ENCODE assay signal across 8 mouse cellular contexts in genomic region chr5:134678827-134679546, GRCm38 (mm10). TPM values are rescaled to one million over a fixed set of nuclear protein-coding genes. Genes with fewer than 3 reads are reported as not detected.
DNase-seq lines count a peak whose midpoint lies in the region; ATAC-seq and TF ChIP-seq lines count a peak whose summit lies in the region.

No protein-coding gene starts in this region.

- 0 out of 2 replicates have a peak overlapping the region, but pooled peaks have one; percentile 5 for H3K27ac ChIP-seq in heart, embryonic 13.5 days (replicated peaks)
- peak overlapping the region; percentile 27 for H3K27ac ChIP-seq in liver, embryonic 12.5 days

- H3K27me3 ChIP-seq in C2C12 (ENCODE audit: control insufficient read depth, insufficient read depth, insufficient read length), result no peaks in the 10 kb centered on the region
- H3K27me3 ChIP-seq in heart, embryonic 13.5 days (replicated peaks), result no peaks in the 10 kb centered on the region
- H3K27me3 ChIP-seq in liver, embryonic 12.5 days (replicated peaks), result no peaks in the 10 kb centered on the region; the same call in 1 of the 2 replicates

- H3K36me3 ChIP-seq in C2C12 (ENCODE audit: control insufficient read depth, insufficient read depth), result peaks cover 8% of the 10 kb centered on the region
- H3K36me3 ChIP-seq in heart, embryonic 13.5 days, result peaks cover 13% of the 10 kb centered on the region
- no peaks in the 10 kb centered on the region for H3K36me3 ChIP-seq in liver, embryonic 12.5 days

- peaks cover 12% of the 10 kb centered on the region for H3K79me2 ChIP-seq in C2C12 (ENCODE audit: control insufficient read depth, insufficient read depth)

- H3ac ChIP-seq in C2C12 (ENCODE audit: control insufficient read depth, insufficient read length, low read depth), result peak overlapping the region; percentile 28

- H3K4me3 ChIP-seq in C2C12 (ENCODE audit: insufficient read depth, poor library complexity, severe bottlenecking), result no peak overlapping the region
- no peak overlapping the region for H3K4me3 ChIP-seq in heart, embryonic 13.5 days
- H3K4me3 ChIP-seq in liver, embryonic 12.5 days, result no peak overlapping the region

- intact Hi-C loops in gastrocnemius, postnatal 14 days (cut with DNase I; ENCODE audit: low total_unique reads), result no loop called here

- ATAC-seq in heart, embryonic 13.5 days (ENCODE audit: extremely low read depth, insufficient number of reproducible peaks, low FRiP score, low TSS enrichment), result no peak
- peak; percentile 60 for ATAC-seq in liver, embryonic 12.5 days

- WGBS in heart, embryonic 13.5 days, result 48% methylated on average over 8 of the region's 8 CpGs
- 55% methylated on average over 8 of the region's 8 CpGs for WGBS in liver, embryonic 12.5 days (ENCODE audit: insufficient replicate concordance)

- peaks cover 3% of the 10 kb centered on the region for H3K79me3 ChIP-seq in C2C12 (ENCODE audit: low read depth)

- DNase-seq in gastrocnemius, postnatal 14 days, result peak; percentile 25
- DNase-seq in gastrocnemius, postnatal 10 days, result no peak
- DNase-seq in right cerebral cortex, adult 2 months (ENCODE audit: low spot score in 2 of 2), result no peak
- no peak for DNase-seq in left cerebral cortex, adult 9 months (ENCODE audit: low spot score in 2 of 2)
- no peak for DNase-seq in thymus, postnatal 25 days

- peaks cover 62% of the 10 kb centered on the region for H3K4me1 ChIP-seq in heart, embryonic 13.5 days
- peaks cover 60% of the 10 kb centered on the region for H3K4me1 ChIP-seq in liver, embryonic 12.5 days

- H3K9me3 ChIP-seq in heart, embryonic 13.5 days, result no peaks in the 10 kb centered on the region
- no peaks in the 10 kb centered on the region for H3K9me3 ChIP-seq in liver, embryonic 12.5 days (replicated peaks)

- TF ChIP-seq CTCF in C2C12 (IDR thresholded peaks at IDR 0.05; ENCODE audit: control insufficient read depth, insufficient read depth, insufficient read length), result no peak

- H3K4me2 ChIP-seq in heart, embryonic 13.5 days, result no peak overlapping the region
- peak overlapping the region; percentile 66 for H3K4me2 ChIP-seq in liver, embryonic 12.5 days

- peak overlapping the region; percentile 44 for H3K9ac ChIP-seq in heart, embryonic 13.5 days
- peak overlapping the region; percentile 39; the same call in 1 of the 2 replicates for H3K9ac ChIP-seq in liver, embryonic 12.5 days

TF ChIP-seq in C2C12, 6 proteins besides CTCF, POLR2A, EP300 and RAD21:
- TF ChIP-seq MYOD1 (IDR thresholded peaks at IDR 0.05; ENCODE audit: control insufficient read depth, insufficient read length, low read depth) (peak; percentile 49), MYOG (IDR thresholded peaks at IDR 0.05; ENCODE audit: control insufficient read depth, extremely low read depth, insufficient read length) (no peak), USF1 (IDR thresholded peaks at IDR 0.05; ENCODE audit: low read depth) (no peak)

RNA-seq across cellular contexts. Expression of gene Limk1, which starts 9.4 kb away (rescaled TPM):
- total RNA-seq in gastrocnemius, postnatal 14 days (2021), result 1 to 10 TPM; 5.5 to 7.2 TPM
- total RNA-seq in gastrocnemius, postnatal 10 days (2021), result 10 to 100 TPM in 1 of 2 experiments, 1 to 10 TPM in 1; 8.4 to 11.4 TPM
- 32.2 TPM for polyA plus RNA-seq in C2C12 (2012; fragmentation: generic; extraction: Trizol)
- 3.1 and 3.8 TPM in 2 replicates for polyA plus RNA-seq in heart, embryonic 13.5 days (2015; fragmentation: Nextera tagmentation; extraction: Ambion mirVana)
- polyA plus RNA-seq in liver, embryonic 12.5 days (2016; fragmentation: Nextera tagmentation; extraction: Ambion mirVana), result 1.3 and 1.5 TPM in 2 replicates

RNA-seq across cellular contexts. Expression of gene Eif4h, which starts 39.7 kb away (rescaled TPM):
- 100 to 1,000 TPM; 110 to 114 TPM for total RNA-seq in gastrocnemius, postnatal 14 days (2021)
- 100 to 1,000 TPM; 151 to 159 TPM for total RNA-seq in gastrocnemius, postnatal 10 days (2021)
- polyA plus RNA-seq in C2C12 (2012; fragmentation: generic; extraction: Trizol), result 427 TPM
- polyA plus RNA-seq in heart, embryonic 13.5 days (2015; fragmentation: Nextera tagmentation; extraction: Ambion mirVana), result 318 and 329 TPM in 2 replicates
- polyA plus RNA-seq in liver, embryonic 12.5 days (2016; fragmentation: Nextera tagmentation; extraction: Ambion mirVana), result 287 and 308 TPM in 2 replicates
